Mouse (Mus musculus) kidney, postnatal 25 days (tissue): ENCODE measurements around the gene Iqcg.

Source experiments
- DNase-seq, 2 experiments: peaks; one replicate each; pipeline ENCODE4 v3.0.0; 2021; ENCODE audit warnings: mixed read lengths in 2 of 2

The Iqcg gene

GRCm38 (mm10) chr16:32972535-32972934 is 83.5 kb downstream of the Iqcg start:
- DNase-seq = no peak
